Mouse (Mus musculus) regulatory T cell (primary cell): ENCODE data around the gene Evx1.

Source experiments
- in situ Hi-C: fragments of 300-600 bp; cut with MboI, MseI; formaldehyde crosslinking; loops from one replicate; pipeline ENCODE4 v1.15.1; 2025; ENCODE audit warnings: high pct_unique_total_duplicates

Evx1 gene

GRCm38 (mm10) chr6:52313391-52314303 is at the start of gene Evx1:
Gene Evx1 (plus strand): TSS chr6:52313498.
- in situ Hi-C loops: no loop called here

- in situ Hi-C loops: no loop called here
Measured at GRCm38 (mm10) chr6:52264106-52264790, 49.0 kb upstream of the Evx1 start.

GRCm38 (mm10) chr6:52265306-52265912 is 47.9 kb upstream of the Evx1 start:
- in situ Hi-C loops: no loop called here

GRCm38 (mm10) chr6:52265913-52266665 is 47.2 kb upstream of the Evx1 start:
- in situ Hi-C loops: no loop called here

GRCm38 (mm10) chr6:52266666-52266985 is 46.7 kb upstream of the Evx1 start:
- in situ Hi-C loops: no loop called here

- in situ Hi-C loops: no loop called here
Measured at GRCm38 (mm10) chr6:52267221-52267620, 46.1 kb upstream of the Evx1 start.

- in situ Hi-C loops: no loop called here
Measured at GRCm38 (mm10) chr6:52267691-52268090, 45.6 kb upstream of the Evx1 start.

GRCm38 (mm10) chr6:52268341-52268740 is 45.0 kb upstream of the Evx1 start:
- in situ Hi-C loops: no loop called here

GRCm38 (mm10) chr6:52268756-52269155 is 44.5 kb upstream of the Evx1 start:
- in situ Hi-C loops: no loop called here

GRCm38 (mm10) chr6:52270494-52271480 is 42.5 kb upstream of the Evx1 start:
- in situ Hi-C loops: loop anchor here (10.0 kb wide), 1 partner anchor 304 kb away; no protein-coding TSS in a partner anchor

GRCm38 (mm10) chr6:52272766-52273655 is 40.3 kb upstream of the Evx1 start:
- in situ Hi-C loops: loop anchor here (10.0 kb wide), 1 partner anchor 302 kb away; no protein-coding TSS in a partner anchor

GRCm38 (mm10) chr6:52273656-52274280 is 39.5 kb upstream of the Evx1 start:
- in situ Hi-C loops: loop anchor here (10.0 kb wide), 1 partner anchor 301 kb away; no protein-coding TSS in a partner anchor

- in situ Hi-C loops: loop anchor here (10.0 kb wide), 1 partner anchor 300 kb away; no protein-coding TSS in a partner anchor
Measured at GRCm38 (mm10) chr6:52274576-52274975, 38.7 kb upstream of the Evx1 start.

- in situ Hi-C loops: loop anchor here (10.0 kb wide), 1 partner anchor 299 kb away; no protein-coding TSS in a partner anchor
Measured at GRCm38 (mm10) chr6:52275563-52276280, 37.6 kb upstream of the Evx1 start.

- in situ Hi-C loops: loop anchor here (10.0 kb wide), 1 partner anchor 298 kb away; no protein-coding TSS in a partner anchor
Measured at GRCm38 (mm10) chr6:52276382-52276781, 36.9 kb upstream of the Evx1 start.

- in situ Hi-C loops: loop anchor here (10.0 kb wide), 1 partner anchor 298 kb away; no protein-coding TSS in a partner anchor
Measured at GRCm38 (mm10) chr6:52276920-52277319, 36.4 kb upstream of the Evx1 start.

GRCm38 (mm10) chr6:52281084-52281483 is 32.2 kb upstream of the Evx1 start:
- in situ Hi-C loops: loop anchor here (10.0 kb wide), 1 partner anchor 544 kb away; no protein-coding TSS in a partner anchor

GRCm38 (mm10) chr6:52283896-52284295 is 29.4 kb upstream of the Evx1 start:
- in situ Hi-C loops: loop anchor here (10.0 kb wide), 1 partner anchor 541 kb away; no protein-coding TSS in a partner anchor
